Mouse (Mus musculus): ENCODE measurements at regions not wholly inside any gene's neighbourhood (a gene's known extent, or its start where the extent isn't known, plus 50 kb on each side); places are given as distances from the start of the nearest gene placed in this dataset.
"Not testable (repeated sequence)": the region's sequence is repeated elsewhere in the genome, so short reads cannot be mapped to it uniquely, and the experiment has no call there.

GRCm38 (mm10) chr6:68977959-68978358 is 1442.4 kb upstream of the Tacstd2 start:
- ChIA-PET CTCF (no interaction called here), POLR2A (no interaction called here)

DNA sequence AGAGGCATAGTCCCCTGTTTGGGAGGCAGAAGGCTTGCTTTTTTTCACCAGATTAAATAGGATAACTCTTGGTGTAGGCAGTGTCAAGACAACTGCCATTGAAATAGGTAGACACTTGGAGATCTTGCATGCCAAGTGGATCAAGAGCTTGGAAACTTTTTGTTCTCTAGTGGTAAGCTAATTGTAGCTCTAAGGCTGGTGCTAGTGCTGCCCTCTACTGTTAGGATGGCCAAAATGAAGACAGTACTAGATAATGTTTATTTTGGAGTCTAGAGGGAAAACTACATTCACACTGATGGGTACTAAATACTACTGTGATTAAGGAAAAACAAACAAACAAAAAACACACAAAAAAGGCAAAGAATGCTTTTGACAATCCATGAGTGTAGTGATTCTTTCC is 1428.4 kb upstream of the Tacstd2 start:
- POLR2A ChIA-PET, result no interaction called here
- CTCF ChIA-PET, result no interaction called here

GRCm38 (mm10) chr6:68938104-68938503 is 1402.5 kb upstream of the Tacstd2 start:
- CTCF ChIA-PET, POLR2A ChIA-PET: not testable (repeated sequence)

DNA sequence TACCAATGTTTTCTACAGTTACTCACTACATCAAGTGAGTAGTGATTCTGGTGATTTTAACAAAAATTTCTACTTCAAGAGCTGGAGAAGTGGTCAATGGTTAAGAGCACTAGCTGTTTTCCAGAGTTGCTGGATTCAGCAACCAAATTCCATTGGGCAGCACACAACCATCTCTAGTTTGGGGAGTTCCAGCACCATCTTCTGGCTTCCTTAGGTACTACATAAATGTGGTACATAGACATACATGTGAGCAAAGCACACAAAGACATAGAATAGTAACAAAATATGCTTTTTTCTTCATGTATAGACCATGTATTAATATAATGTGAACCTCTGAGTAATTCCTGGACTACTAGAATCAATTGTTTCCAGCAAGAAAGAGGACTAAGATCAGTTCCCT is 1396.3 kb upstream of the Tacstd2 start:
- CTCF ChIA-PET, POLR2A ChIA-PET: not testable (repeated sequence)

DNA sequence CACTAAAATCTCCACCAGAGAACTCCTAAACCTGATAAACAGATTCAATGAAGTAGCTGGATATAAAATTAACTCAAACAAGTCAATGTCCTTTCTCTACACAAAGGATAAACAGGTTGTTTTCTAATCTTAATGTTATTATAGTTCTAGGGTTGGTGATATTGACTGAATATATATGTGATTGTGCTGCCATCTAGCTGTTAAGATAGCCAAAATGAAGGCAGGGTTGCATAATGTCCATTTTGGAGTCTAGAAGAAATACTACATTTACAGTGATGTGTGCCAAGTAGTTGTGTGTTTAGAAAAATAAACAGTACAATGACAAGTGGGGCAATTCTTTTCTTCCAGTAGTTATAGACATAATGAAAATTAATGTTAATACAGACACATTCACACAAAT is 1379.9 kb upstream of the Tacstd2 start:
- ChIA-PET POLR2A (no interaction called here), CTCF (no interaction called here)

GRCm38 (mm10) chr6:68884130-68884529 is 1348.5 kb upstream of the Tacstd2 start:
- ChIA-PET POLR2A (no interaction called here), CTCF (no interaction called here)

DNA sequence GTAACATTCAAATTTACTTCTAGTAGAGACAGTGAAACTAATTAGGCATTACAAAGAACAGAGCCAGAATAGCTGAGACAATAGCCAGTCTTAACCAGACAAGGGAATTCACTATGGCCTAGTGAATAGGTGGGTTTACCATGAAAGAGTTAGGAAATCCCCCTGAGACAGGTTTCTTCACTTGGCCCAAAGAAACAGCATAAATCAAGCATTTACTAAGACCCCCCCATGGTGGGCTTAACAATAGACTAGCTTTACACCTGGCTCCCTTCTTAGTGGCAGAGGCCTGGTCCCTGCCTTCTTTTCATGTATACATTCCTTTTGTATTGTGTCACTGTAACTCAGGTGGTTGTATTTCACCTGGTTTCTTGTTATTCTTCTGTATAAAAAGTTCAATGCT is 1317.2 kb upstream of the Tacstd2 start:
- CTCF ChIA-PET, result interaction anchor here in 1 of 4 experiments (0.6 kb wide), 1 partner anchor 61 kb away, joined by 3 read pairs; no protein-coding TSS in a partner anchor
- POLR2A ChIA-PET, result not testable (repeated sequence)

GRCm38 (mm10) chr6:68852286-68852685 is 1316.7 kb upstream of the Tacstd2 start:
- ChIA-PET CTCF (interaction anchor here in 1 of 4 experiments (0.6 kb wide), 1 partner anchor 61 kb away, joined by 3 read pairs; no protein-coding TSS in a partner anchor), POLR2A (no interaction called here)

DNA sequence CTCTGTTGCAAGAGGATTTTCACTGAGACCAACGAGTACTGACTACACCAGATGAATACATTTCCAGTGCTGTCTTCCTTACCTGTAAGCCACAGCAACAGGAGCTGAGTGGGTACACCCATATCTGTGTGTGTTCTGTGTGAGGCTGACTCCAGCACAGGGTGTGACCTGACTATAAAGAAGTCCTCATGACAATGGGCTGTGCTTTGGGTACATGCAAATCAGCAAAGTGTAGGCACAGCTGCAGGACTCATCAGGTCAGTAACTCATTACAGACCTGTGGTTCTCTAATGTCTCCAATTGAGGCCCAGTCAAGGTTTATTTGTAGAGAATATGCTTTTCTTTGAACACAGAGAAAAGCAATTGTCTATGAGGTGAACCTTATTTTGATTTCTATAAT is 1299.6 kb upstream of the Tacstd2 start:
- ChIA-PET CTCF (no interaction called here), POLR2A (no interaction called here)

GRCm38 (mm10) chr6:68834633-68835032 is 1299.0 kb upstream of the Tacstd2 start:
- POLR2A ChIA-PET, result no interaction called here
- CTCF ChIA-PET, result no interaction called here

- CTCF ChIA-PET, result not testable (repeated sequence)
- POLR2A ChIA-PET, result interaction anchor here in 1 of 4 experiments (0.5 kb wide), 1 partner anchor 945 kb away, joined by 3 read pairs; no protein-coding TSS in a partner anchor
Measured at GRCm38 (mm10) chr6:68828460-68828859, 1292.9 kb upstream of the Tacstd2 start.

DNA sequence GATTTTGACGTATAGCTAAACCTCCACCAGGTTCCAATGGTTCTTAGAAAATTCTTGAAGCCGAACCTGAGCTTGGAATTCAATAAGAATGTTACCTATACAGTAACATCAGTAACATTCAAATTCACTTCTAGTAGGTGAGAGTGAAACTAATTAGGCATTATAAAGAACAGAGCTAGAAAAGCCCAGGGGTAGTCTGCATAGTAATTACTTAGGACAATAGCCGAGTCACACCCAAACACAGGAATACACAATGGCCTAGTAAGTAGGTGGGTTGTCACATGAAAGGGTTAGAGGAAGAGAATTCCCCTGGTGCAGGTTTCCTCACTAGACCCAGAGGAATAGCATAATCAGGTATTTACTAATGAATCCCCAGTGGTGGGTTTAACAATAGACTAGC is 1277.8 kb upstream of the Tacstd2 start:
- CTCF ChIA-PET, result no interaction called here
- POLR2A ChIA-PET, result no interaction called here

- CTCF ChIA-PET, POLR2A ChIA-PET: not testable (repeated sequence)
Measured at GRCm38 (mm10) chr6:68799205-68799604, 1263.6 kb upstream of the Tacstd2 start.

- POLR2A ChIA-PET, result no interaction called here
- CTCF ChIA-PET, result interaction anchor here in 1 of 4 experiments (0.7 kb wide), 2 partner anchors 104 to 106 kb away, joined by 5 read pairs; no protein-coding TSS in a partner anchor
Measured at GRCm38 (mm10) chr6:68771507-68771906, 1235.9 kb upstream of the Tacstd2 start.

GRCm38 (mm10) chr6:68750451-68750850 is 1214.9 kb upstream of the Tacstd2 start:
- ChIA-PET CTCF (no interaction called here), POLR2A (no interaction called here)

GRCm38 (mm10) chr6:68749699-68750098 is 1214.1 kb upstream of the Tacstd2 start:
- CTCF ChIA-PET, result no interaction called here

GRCm38 (mm10) chr6:68738573-68738972 is 1203.0 kb upstream of the Tacstd2 start:
- ChIA-PET POLR2A (interaction anchor here in 1 of 4 experiments (0.8 kb wide), 1 partner anchor 11 kb away, joined by 3 read pairs; no protein-coding TSS in a partner anchor), CTCF (no interaction called here)

More at GRCm38 (mm10) chr6:68749699-68750098, 1214.1 kb upstream of the Tacstd2 start:
- POLR2A ChIA-PET, result interaction anchor here in 1 of 4 experiments (0.6 kb wide), 1 partner anchor 11 kb away, joined by 3 read pairs; no protein-coding TSS in a partner anchor

DNA sequence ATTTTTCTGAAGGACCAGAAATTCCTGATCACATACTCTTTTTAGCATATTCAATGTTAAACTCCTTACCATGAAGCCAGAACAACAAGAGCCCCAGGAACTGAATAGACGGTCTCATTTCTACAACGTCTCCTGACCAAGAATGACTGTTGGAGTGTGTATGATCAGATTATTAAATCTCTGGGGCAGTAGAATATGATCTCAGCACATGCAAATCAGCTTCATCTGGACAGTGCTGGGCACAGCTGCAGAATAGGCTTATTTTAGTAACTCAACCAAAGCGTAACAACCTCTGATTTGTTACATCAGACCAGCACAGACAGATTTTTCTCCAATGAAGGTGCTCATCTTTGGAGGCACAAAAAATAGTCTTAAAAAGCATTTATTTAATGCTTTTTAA is 1201.1 kb upstream of the Tacstd2 start:
- CTCF ChIA-PET, result no interaction called here

DNA sequence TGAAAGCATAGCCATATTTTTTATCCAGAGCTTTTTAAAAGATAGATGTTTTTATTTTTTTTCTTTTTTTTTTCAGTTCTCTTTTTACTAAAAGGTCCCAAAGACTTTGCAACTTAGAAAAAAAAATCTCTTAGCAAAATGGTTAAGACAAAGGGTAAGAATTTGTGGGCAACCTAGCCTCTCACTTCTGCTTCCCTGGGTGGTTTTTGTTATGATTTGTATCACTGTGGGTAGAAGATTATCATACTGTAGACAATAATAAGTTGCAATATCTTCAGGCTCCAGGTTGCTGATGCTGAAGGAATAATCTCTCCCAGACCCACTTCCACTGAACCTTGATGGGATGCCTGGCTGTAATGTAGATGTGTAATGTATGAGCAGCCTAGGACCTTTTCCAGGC is 1200.5 kb upstream of the Tacstd2 start:
- CTCF ChIA-PET, result no interaction called here

More for the DNA sequence above, 1201.1 kb upstream of the Tacstd2 start:
- POLR2A ChIA-PET, result no interaction called here

GRCm38 (mm10) chr6:68711084-68711483 is 1175.5 kb upstream of the Tacstd2 start:
- CTCF ChIA-PET, POLR2A ChIA-PET: not testable (repeated sequence)

More for the DNA sequence above, 1200.5 kb upstream of the Tacstd2 start:
- POLR2A ChIA-PET, result no interaction called here

DNA sequence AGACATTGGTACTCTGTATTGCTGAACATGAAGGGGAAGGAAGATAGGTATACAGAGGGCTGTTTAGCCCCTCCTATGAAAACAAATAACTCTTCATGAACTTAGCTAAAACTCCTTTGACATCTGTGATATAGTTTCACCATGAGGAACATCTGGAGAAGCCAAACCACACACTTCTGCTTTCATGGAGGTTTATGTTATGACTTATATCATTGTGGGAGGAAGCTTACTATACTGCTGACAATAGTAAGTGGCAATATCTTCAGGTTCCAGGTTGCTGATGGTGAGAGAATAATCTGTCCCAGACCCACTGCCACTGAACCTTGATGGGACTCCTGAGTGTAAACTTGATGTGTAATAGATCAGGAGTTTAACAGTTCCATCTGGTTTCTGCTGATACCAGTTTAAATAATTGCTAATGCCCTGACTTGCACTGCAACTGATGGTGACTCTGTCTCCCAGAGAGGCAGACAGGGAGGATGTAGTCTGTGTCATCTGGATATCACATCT is 1168.8 kb upstream of the Tacstd2 start:
- POLR2A ChIA-PET, CTCF ChIA-PET: not testable (repeated sequence)

DNA sequence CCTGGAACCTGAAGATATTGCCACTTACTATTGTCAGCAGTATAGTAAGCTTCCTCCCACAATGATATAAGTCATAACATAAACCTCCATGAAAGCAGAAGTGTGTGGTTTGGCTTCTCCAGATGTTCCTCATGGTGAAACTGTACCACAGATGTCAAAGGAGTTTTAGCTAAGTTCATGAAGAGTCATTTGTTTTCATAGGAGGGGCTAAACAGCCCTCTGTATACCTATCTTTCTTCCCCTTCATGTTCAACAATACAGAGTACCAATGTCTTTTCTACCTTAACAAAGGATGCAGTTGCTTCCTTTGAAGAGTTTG is 1145.2 kb upstream of the Tacstd2 start:
- CTCF ChIA-PET, POLR2A ChIA-PET: not testable (repeated sequence)
